Mouse (Mus musculus) forebrain, embryonic 16.5 days (tissue): ENCODE data around the gene Xkr8. TPM values are rescaled to one million over a fixed set of nuclear protein-coding genes. Genes with fewer than 3 reads are reported as not detected.
"Not testable (repeated sequence)": the region's sequence is repeated elsewhere in the genome, so short reads cannot be mapped to it uniquely, and the experiment has no call there.

Experiments used
- ATAC-seq: fragments of 200-750 bp; cut with Nextera tagmentation; 2 replicates; pipeline ENCODE4 v1.8.0; 2017; ENCODE audit warnings: mild to moderate bottlenecking, moderate library complexity
- H3K27ac ChIP-seq: fragments of 300-500 bp; sonication (generic); 2 replicates; pipeline ENCODE4 v1.5.1; 2014; ENCODE audit warnings: low read length, control low read depth
- H3K27me3 ChIP-seq: fragments of 300-500 bp; sonication (generic); replicated peaks from 2 replicates; pipeline ENCODE4 v1.6.1; 2014; ENCODE audit warnings: low read length; ENCODE audit not compliant: control insufficient read depth, insufficient read depth
- H3K36me3 ChIP-seq: fragments of 300-500 bp; sonication (generic); 2 replicates; pipeline ENCODE4 v1.6.1; 2014; ENCODE audit not compliant: control insufficient read depth, insufficient read depth
- H3K4me1 ChIP-seq: fragments of 300-500 bp; sonication (generic); replicated peaks from 2 replicates; pipeline ENCODE4 v1.6.1; 2014; ENCODE audit warnings: low read length; ENCODE audit not compliant: control insufficient read depth, insufficient read depth
- H3K4me2 ChIP-seq: fragments of 300-500 bp; sonication (generic); 2 replicates; pipeline ENCODE4 v1.6.1; 2014; ENCODE audit warnings: mild to moderate bottlenecking, low read length, control low read depth
- H3K4me3 ChIP-seq: fragments of 300-500 bp; sonication (generic); replicated peaks from 2 replicates; pipeline ENCODE4 v1.5.1; 2014; ENCODE audit warnings: mild to moderate bottlenecking, low read length, control low read depth
- H3K9ac ChIP-seq: fragments of 300-500 bp; sonication (generic); replicated peaks from 2 replicates; pipeline ENCODE4 v1.6.1; 2014; ENCODE audit warnings: low read depth, low read length, control low read depth
- H3K9me3 ChIP-seq: fragments of 300-500 bp; sonication (generic); 2 replicates; pipeline ENCODE4 v1.6.1; 2016; ENCODE audit warnings: low read length; ENCODE audit not compliant: control insufficient read depth
- WGBS: fragments of 180-500 bp; shearing (Covaris S2); extraction: QIAGEN DNeasy Blood & Tissue Kit; methylation state at CpG from one replicate; pipeline ENCODE4 v1.1.7; 2014; 5-methylcytosine and 5-hydroxymethylcytosine counted together
- polyA plus RNA-seq: library from polyadenylated mRNA; unstranded; fragments of >200 nt; fragmentation: Nextera tagmentation; extraction: Ambion mirVana; gene quantifications from 2 replicates; pipeline ENCODE4 v1.2.1, GENCODE M21; 2015

Gene Xkr8
- 4.7 TPM in 2 replicates for polyA plus RNA-seq

GRCm38 (mm10) chr4:132732148-132732684 is at the start of gene Xkr8:
Gene Xkr8, minus strand, starts transcription at chr4:132732546.
- Histone ChIP-seq H3K9me3 (no peaks in the 10 kb centered on the region), H3K27me3 (no peaks in the 10 kb centered on the region), H3K27ac (no peak within 1 kb of the TSS), H3K4me3 (peak within 1 kb of the TSS; percentile 65), H3K4me2 (peak within 1 kb of the TSS; percentile 89), H3K9ac (peak within 1 kb of the TSS; percentile 65), H3K4me1 (peaks cover 9% of the 10 kb centered on the region), H3K36me3 (no peaks in the 10 kb centered on the region)
- WGBS = 1% methylated on average over 33 of the region's 34 CpGs
- peak; percentile 96 for ATAC-seq

GRCm38 (mm10) chr4:132780288-132780687 is 47.9 kb upstream of the Xkr8 start:
- H3K4me2 ChIP-seq = no peak overlapping the region
- WGBS = 91% methylated on average over 4 of the region's 4 CpGs
- no peak for ATAC-seq
- H3K9me3 ChIP-seq = no peaks in the 10 kb centered on the region
- H3K4me1 ChIP-seq = no peaks in the 10 kb centered on the region
- peaks cover 9% of the 10 kb centered on the region for H3K36me3 ChIP-seq
- H3K27me3 ChIP-seq = no peaks in the 10 kb centered on the region
- no peak overlapping the region for H3K4me3 ChIP-seq
- no peak overlapping the region for H3K27ac ChIP-seq
- no peak overlapping the region for H3K9ac ChIP-seq

DNA sequence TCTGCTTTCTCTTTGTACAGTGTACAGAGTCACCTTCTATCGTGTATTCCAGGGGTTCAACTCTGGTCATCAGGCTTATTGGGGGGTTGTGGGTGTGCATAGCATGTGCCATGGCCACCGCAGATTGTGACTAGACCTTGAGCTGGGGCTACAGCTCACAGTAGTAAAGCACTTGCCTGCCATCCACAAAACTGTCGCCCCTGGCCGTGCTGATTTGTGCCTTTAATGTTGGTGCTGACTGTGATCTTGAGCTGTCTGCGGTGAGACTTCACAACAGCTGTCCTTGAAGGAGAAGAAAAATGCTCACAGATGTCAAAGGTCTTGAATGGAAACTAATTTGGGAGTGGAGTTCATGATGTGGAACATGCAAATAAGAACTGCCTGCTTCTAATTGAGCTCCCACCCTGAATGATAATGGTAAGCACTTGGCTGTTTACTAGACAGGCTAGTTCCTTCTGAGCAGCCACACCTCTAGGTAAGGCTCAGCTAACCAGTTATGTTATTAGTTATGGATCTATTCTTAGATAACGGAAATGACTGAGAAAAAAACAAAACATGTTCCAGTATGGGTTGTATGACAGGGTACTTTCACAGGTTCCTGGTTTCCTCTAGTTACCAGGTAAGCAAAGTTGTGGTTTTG is 46.3 kb upstream of the Xkr8 start:
- WGBS = 94% methylated on average over 6 of the region's 6 CpGs
- peaks cover 19% of the 10 kb centered on the region for H3K36me3 ChIP-seq

DNA sequence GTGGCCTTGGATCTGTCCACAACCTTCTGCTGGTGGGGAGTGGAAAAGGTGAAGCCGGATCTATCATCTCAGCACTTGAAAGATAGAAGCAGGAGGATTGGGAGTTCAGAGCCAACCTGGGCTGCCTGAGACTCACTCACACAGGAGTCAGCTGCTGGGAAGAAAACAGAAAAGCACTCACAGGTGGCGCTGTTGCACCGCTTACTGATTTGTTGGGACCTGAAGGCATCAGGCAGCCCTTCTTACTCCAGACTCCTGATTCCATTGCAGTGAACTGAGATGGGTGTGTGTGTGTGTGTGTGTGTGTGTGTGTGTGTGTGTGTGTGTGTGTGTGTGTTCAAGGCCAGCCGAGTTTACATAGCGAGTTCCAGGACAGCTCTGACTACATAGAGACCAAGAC is 44.4 kb upstream of the Xkr8 start:
- Histone ChIP-seq H3K27me3 (no peaks in the 10 kb centered on the region), H3K4me2 (no peak overlapping the region), H3K9me3 (no peaks in the 10 kb centered on the region), H3K27ac (no peak overlapping the region), H3K36me3 (peaks cover 20% of the 10 kb centered on the region), H3K4me1 (no peaks in the 10 kb centered on the region), H3K4me3 (no peak overlapping the region), H3K9ac (no peak overlapping the region)
- ATAC-seq = no peak
- WGBS = 84% methylated on average over 5 of the region's 5 CpGs

More for the DNA sequence above, 46.3 kb upstream of the Xkr8 start:
- Histone ChIP-seq H3K4me1 (no peaks in the 10 kb centered on the region), H3K4me3 (no peak overlapping the region), H3K27ac (no peak overlapping the region), H3K4me2 (no peak overlapping the region), H3K9ac (no peak overlapping the region), H3K27me3 (no peaks in the 10 kb centered on the region), H3K9me3 (no peaks in the 10 kb centered on the region)
- no peak for ATAC-seq

GRCm38 (mm10) chr4:132774905-132775304 is 42.6 kb upstream of the Xkr8 start:
- H3K4me2 ChIP-seq = no peak overlapping the region
- no peak overlapping the region for H3K9ac ChIP-seq
- H3K27me3 ChIP-seq = no peaks in the 10 kb centered on the region
- H3K36me3 ChIP-seq = peaks cover 20% of the 10 kb centered on the region
- 83% methylated on average over 3 of the region's 3 CpGs for WGBS
- H3K27ac ChIP-seq = no peak overlapping the region
- no peak overlapping the region for H3K4me3 ChIP-seq
- H3K9me3 ChIP-seq = no peaks in the 10 kb centered on the region
- no peak for ATAC-seq
- H3K4me1 ChIP-seq = no peaks in the 10 kb centered on the region

GRCm38 (mm10) chr4:132771776-132772175 is 39.4 kb upstream of the Xkr8 start:
- peaks cover 20% of the 10 kb centered on the region for H3K36me3 ChIP-seq
- H3K27me3 ChIP-seq = no peaks in the 10 kb centered on the region
- H3K4me3 ChIP-seq = no peak overlapping the region
- no peak overlapping the region for H3K27ac ChIP-seq
- ATAC-seq = no peak
- peaks cover 11% of the 10 kb centered on the region for H3K4me1 ChIP-seq
- H3K9me3 ChIP-seq = no peaks in the 10 kb centered on the region
- H3K4me2 ChIP-seq = no peak overlapping the region
- H3K9ac ChIP-seq = no peak overlapping the region
- 93% methylated on average over 9 of the region's 9 CpGs for WGBS

GRCm38 (mm10) chr4:132767914-132768876 is 35.8 kb upstream of the Xkr8 start, which contains the start of gene Rpa2:
Gene Rpa2, plus strand, starts transcription at chr4:132768332.
- peak within 1 kb of the TSS; percentile 88 for H3K4me2 ChIP-seq
- no peaks in the 10 kb centered on the region for H3K9me3 ChIP-seq
- ATAC-seq = peak; percentile 99
- H3K27ac ChIP-seq = no peak within 1 kb of the TSS
- H3K4me1 ChIP-seq = peaks cover 11% of the 10 kb centered on the region
- H3K27me3 ChIP-seq = no peaks in the 10 kb centered on the region
- peak within 1 kb of the TSS; percentile 81 for H3K4me3 ChIP-seq
- no peaks in the 10 kb centered on the region; the same call in 1 of the 2 replicates for H3K36me3 ChIP-seq
- WGBS = under 1% methylated on average over 63 of the region's 71 CpGs
- H3K9ac ChIP-seq = peak within 1 kb of the TSS; percentile 63

GRCm38 (mm10) chr4:132763125-132763524 is 30.8 kb upstream of the Xkr8 start:
- H3K4me3 ChIP-seq, H3K36me3 ChIP-seq, H3K9me3 ChIP-seq, H3K27ac ChIP-seq, H3K9ac ChIP-seq, H3K4me1 ChIP-seq, H3K27me3 ChIP-seq, ATAC-seq, H3K4me2 ChIP-seq: not testable (repeated sequence)
- WGBS = 84% methylated on average over 3 of the region's 3 CpGs

DNA sequence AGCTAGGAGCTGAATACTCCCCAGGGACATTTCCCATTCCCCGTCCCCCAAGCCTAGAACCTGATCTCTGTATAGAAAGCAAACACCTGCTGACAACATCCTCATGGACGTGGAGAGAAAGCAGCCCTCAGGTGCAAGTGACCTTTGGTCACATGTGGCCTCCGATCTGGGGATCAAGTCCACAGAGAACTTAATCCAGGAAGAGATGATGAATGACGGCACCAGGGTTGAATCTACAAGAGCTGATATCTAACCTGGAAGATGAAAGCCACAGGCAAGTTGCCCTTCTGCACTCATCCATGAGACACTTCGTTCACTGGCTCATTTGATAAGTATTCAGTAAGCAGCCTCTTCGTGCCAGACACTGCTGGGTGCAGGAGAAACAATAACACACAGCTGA is 30.3 kb upstream of the Xkr8 start:
- Histone ChIP-seq H3K4me1 (no peaks in the 10 kb centered on the region), H3K27me3 (no peaks in the 10 kb centered on the region; the same call in 1 of the 2 replicates), H3K9me3 (no peaks in the 10 kb centered on the region), H3K27ac (no peak overlapping the region), H3K4me2 (no peak overlapping the region), H3K36me3 (no peaks in the 10 kb centered on the region), H3K4me3 (no peak overlapping the region), H3K9ac (no peak overlapping the region)
- ATAC-seq = no peak
- WGBS = 76% methylated on average over 6 of the region's 6 CpGs
